Mouse (Mus musculus) layer of hippocampus, adult 2 months (tissue): ENCODE measurements at regions not wholly inside any gene's neighbourhood (a gene's known extent, or its start where the extent isn't known, plus 50 kb on each side); places are given as distances from the start of the nearest gene placed in this dataset.
A peak's percentile ranks its signal among the peaks of the same experiment; 100 is the strongest.

Experiments
- DNase-seq, 2 experiments: peaks; one replicate each; pipeline ENCODE4 v3.0.0; 2022; ENCODE audit warnings: low spot score in 2 of 2
- H3K27ac ChIP-seq: fragments of 200-600 bp; 2 replicates; pipeline ENCODE4 v1.8.1; 2022
- H3K4me3 ChIP-seq: fragments of 200-600 bp; 2 replicates; pipeline ENCODE4 v1.8.1; 2022; ENCODE audit warnings: mild to moderate bottlenecking
- CTCF ChIP-seq: fragments of 200-600 bp; conservative IDR thresholded peaks from 2 replicates; pipeline ENCODE4 v1.8.1; 2022; ENCODE audit warnings: antibody characterized with exemption, mild to moderate bottlenecking, moderate library complexity

DNA sequence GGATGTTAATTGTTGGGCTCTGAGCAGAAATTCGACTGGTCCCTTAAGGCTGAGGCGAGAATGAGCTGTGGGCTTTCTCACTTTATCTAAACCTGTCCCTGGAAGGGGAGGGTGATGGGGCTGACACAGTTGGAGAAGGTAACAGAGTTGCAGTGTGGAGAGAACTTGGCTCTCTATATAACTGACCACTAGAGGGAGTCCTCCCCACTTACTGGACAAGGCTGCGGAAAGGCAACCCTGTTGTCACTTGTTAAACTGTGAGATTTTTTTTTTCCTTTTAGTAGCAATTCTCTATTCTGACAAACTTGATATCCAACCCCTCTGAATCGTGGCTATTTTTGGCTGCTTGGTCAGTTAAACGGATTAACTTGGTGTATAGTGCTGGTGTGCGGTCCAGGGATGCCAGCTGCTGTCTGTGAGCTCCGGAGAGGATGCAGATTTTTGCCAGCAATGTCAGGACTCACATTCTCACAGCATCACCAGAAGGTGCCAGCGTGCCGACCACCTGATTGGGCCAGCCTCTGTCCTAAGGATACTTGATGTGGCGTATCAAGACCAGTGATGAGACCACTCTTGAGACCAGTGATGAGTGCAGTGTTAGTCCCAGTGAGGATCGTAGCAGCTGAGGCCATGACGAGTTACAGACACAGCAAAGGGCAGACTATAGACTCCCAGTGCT is 85.8 kb upstream of the Fam174b start:
- DNase-seq, result peak; percentile 61 to 71

DNA sequence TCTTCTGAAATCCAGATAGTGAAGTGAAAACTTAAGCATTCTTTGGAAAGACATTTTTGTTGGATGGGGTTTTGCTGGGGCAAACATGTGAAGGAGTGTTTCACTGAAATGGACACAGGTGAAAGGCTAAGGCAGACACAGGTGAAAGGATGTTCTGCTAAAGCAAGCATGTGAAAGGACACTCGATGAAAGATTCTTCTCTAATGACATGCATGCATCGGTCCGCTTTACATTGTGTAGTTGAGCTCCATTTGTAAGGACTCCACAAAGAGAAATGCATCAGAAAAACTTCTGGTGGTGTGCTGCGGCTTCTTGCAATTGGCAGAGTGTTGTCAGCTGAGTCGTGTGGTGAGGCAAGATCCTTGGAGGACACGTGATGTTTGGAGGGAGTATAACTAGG is 89.2 kb upstream of the Fam174b start:
- H3K27ac ChIP-seq, result no peak overlapping the region
- no peak overlapping the region for H3K4me3 ChIP-seq
- no peak for TF ChIP-seq CTCF
- no peak for DNase-seq

More for the DNA sequence above, 85.8 kb upstream of the Fam174b start:
- Histone ChIP-seq H3K4me3 (peak overlapping the region; percentile 17), H3K27ac (no peak overlapping the region)
- TF ChIP-seq CTCF, result peak; percentile 93

GRCm38 (mm10) chr7:73648010-73648409 is 92.1 kb upstream of the Fam174b start:
- no peak overlapping the region for H3K4me3 ChIP-seq
- TF ChIP-seq CTCF, result peak; percentile 92
- peak; percentile 72 to 82 for DNase-seq
- peak overlapping the region; percentile 79 for H3K27ac ChIP-seq

DNA sequence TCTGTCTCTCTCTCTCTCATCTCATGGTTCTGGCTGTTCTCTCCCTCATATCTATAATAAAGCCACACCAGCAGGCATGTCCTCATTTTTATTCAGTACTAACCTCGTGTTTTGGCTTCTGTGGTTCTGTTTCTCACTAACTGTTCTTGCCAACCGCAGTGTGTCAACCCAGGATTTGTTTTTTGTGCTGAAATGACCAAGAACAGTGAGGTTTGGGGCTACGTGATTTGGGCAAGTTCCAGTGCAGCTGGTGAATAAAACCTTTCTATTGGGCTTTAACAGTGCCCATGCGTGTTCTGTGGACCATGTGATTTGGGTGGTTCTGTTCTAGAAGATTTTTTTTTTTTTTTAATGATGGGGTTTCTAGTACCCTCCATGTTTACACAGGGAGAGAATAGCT is 93.0 kb upstream of the Fam174b start:
- Histone ChIP-seq H3K4me3 (no peak overlapping the region; the same call in 1 of the 2 replicates), H3K27ac (peak overlapping the region; percentile 79)
- no peak for TF ChIP-seq CTCF
- peak; percentile 48 to 61 for DNase-seq

DNA sequence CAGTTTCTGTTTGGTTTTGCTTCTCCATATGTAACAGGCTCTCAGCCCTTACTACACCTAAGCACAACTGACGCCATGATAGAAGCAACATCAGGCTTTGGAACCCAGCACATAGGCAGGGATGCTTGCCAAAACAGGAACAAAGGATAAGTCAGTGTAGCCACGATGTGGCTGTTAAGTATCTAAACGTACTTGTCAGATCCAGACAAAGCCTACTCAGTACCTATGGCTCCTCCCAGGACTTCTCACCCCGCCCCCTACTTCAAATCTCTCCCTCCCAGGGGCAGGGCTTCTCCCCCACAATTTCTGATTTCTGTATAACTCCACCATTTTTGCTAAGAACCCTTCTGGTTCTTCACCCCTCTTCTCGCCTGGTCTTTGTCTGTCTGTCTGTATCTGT is 93.4 kb upstream of the Fam174b start:
- TF ChIP-seq CTCF, result no peak
- no peak overlapping the region for H3K4me3 ChIP-seq
- no peak for DNase-seq
- H3K27ac ChIP-seq, result peak overlapping the region; percentile 79

GRCm38 (mm10) chr7:73644362-73644904 is 95.7 kb upstream of the Fam174b start:
- Histone ChIP-seq H3K27ac (peak overlapping the region; percentile 51; the same call in 1 of the 2 replicates), H3K4me3 (no peak overlapping the region)
- no peak for TF ChIP-seq CTCF
- DNase-seq, result no peak

- TF ChIP-seq CTCF, result no peak
- DNase-seq, result no peak
- Histone ChIP-seq H3K4me3 (no peak overlapping the region), H3K27ac (peak overlapping the region; percentile 51; the same call in 1 of the 2 replicates)
Measured at GRCm38 (mm10) chr7:73643993-73644335, 96.1 kb upstream of the Fam174b start.

DNA sequence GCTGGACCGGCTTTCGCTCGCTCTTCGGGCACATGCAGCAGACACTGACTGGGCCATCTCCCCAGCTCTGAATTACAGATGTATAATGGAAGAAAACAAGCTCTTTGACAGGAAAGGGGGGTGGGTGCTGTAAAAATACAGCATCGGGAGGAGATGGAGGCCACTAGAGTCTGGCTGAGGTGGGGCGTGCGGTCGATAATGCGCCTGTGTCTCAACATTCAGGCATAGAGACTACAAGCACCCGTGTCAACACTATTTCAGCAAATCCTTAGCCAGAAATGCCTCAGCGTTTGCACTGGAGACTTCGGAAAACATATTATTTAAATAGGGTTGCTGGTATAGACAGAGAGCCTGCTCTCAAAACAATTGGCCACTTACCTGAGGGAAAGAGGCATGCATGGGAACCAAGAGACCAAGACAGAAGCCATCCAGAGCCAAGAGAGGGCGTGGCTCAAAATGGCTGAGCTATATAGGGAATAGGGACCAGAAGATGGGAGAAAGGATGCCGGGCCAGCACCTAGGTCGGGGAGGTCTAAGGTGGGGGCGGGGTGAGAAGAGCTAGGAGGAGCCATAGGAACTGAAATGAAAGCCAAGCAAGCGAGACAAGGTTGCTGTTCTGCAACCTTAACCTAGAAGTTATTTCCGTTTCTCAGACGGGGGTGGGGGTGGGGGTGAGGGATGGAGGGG is 96.7 kb upstream of the Fam174b start:
- no peak for DNase-seq
- no peak overlapping the region for H3K27ac ChIP-seq
- no peak for TF ChIP-seq CTCF
- H3K4me3 ChIP-seq, result no peak overlapping the region

DNA sequence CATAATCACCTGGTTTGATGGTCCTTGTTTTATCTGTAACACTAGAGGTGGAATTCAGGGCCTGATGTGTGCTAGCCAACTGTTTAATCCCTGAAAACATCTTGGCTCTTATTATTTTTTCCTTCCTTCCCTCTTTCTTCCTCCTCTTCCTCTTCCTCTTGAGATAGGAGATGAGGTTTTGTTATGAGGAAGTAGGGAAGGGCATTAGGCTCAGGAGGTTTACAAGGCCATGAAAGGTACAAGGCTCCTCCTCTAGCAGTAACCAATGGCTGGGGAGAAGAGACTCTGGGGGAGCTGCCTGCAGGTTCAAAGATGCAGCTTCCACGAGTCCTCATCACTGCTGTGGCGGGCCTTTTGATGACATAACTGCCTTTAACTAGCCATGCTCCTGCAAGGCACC is 98.6 kb upstream of the Chd2 start:
- H3K27ac ChIP-seq, result no peak overlapping the region
- TF ChIP-seq CTCF, result no peak
- DNase-seq, result no peak

DNA sequence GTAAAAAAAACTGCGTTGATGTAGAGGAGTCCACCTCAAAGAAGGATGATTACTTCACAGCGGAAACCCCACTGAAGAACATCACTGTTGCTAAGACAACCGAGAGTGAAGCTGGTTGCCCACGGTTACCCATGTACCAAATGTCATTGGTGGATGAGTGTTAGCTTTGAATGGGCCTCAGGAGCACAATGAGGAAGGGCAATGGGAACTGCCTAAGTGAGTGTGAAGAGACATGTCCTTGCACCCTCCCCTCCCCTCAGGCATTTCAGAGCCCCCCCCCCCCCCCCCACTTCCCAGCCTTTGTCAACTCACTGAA is 96.1 kb upstream of the Chd2 start:
- DNase-seq, result peak; percentile 49 to 70
- TF ChIP-seq CTCF, result no peak
- Histone ChIP-seq H3K4me3 (no peak overlapping the region), H3K27ac (peak overlapping the region; percentile 52; the same call in 1 of the 2 replicates)

More for the DNA sequence above, 98.6 kb upstream of the Chd2 start:
- H3K4me3 ChIP-seq, result no peak overlapping the region

GRCm38 (mm10) chr7:73637101-73637809 is 95.6 kb upstream of the Chd2 start:
- peak overlapping the region; percentile 52; the same call in 1 of the 2 replicates for H3K27ac ChIP-seq

GRCm38 (mm10) chr7:73635422-73635821 is 93.8 kb upstream of the Chd2 start:
- no peak for TF ChIP-seq CTCF
- no peak overlapping the region for H3K4me3 ChIP-seq
- no peak for DNase-seq
- no peak overlapping the region for H3K27ac ChIP-seq

More at GRCm38 (mm10) chr7:73637101-73637809, 95.6 kb upstream of the Chd2 start:
- no peak for DNase-seq
- no peak overlapping the region for H3K4me3 ChIP-seq
- no peak for TF ChIP-seq CTCF

DNA sequence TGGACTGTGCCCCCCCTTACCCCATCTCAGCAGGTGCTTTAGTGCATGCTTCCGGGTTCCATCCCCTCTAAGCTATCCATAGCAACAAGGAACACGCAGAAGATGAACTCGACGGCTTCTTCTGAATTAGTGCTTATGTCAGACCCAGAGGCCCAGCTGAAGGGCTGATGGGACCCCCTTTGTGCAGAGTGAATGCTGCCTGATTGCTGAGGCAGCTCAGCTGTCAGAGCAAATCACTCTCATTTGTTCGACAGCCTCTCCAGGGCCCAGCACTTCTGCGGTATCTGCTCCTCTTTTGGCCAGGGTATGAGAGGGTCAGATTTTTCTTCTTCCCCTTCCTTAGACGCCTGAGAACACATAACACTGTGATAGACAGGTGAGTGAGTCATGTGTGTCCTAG is 89.2 kb upstream of the Chd2 start:
- Histone ChIP-seq H3K27ac (no peak overlapping the region), H3K4me3 (no peak overlapping the region)
- TF ChIP-seq CTCF, result no peak
- no peak for DNase-seq
